Mouse (Mus musculus) spleen, adult 2 months (tissue): ENCODE data around the gene Lzts3.
"Not testable (repeated sequence)": the region's sequence is repeated elsewhere in the genome, so short reads cannot be mapped to it uniquely, and the experiment has no call there.

Experiments
- CTCF ChIP-seq: fragments of 200-500 bp; IDR thresholded peaks from 2 replicates; pipeline ENCODE4 v1.5.1; 2011; ENCODE audit warnings: mild to moderate bottlenecking, inconsistent platforms; ENCODE audit not compliant: insufficient read depth, insufficient read length, insufficient replicate concordance; ENCODE audit errors: extremely low read depth
- POLR2A ChIP-seq: fragments of 200-500 bp; IDR thresholded peaks from 2 replicates; pipeline ENCODE4 v1.6.1; 2011; ENCODE audit warnings: low read depth, low read length, inconsistent platforms

- TF ChIP-seq CTCF, POLR2A: not testable (repeated sequence)
These were observed 6.4 kb upstream of the Lzts3 start for GRCm38 (mm10) chr2:130649028-130649427.
